Mouse (Mus musculus) cerebellum, adult 2 months (tissue): ENCODE data around the gene Usp10. TPM values are rescaled to one million over a fixed set of nuclear protein-coding genes. Genes with fewer than 3 reads are reported as not detected.
A peak's percentile ranks its signal among the peaks of the same experiment; 100 is the strongest.

ENCODE experiments used
- DNase-seq, 2 experiments: peaks; one replicate each; pipeline ENCODE4 v3.0.0; 2021
- H3K27ac ChIP-seq: fragments of 200-500 bp; 2 replicates; pipeline ENCODE4 v1.5.1; 2012; ENCODE audit warnings: low read length, control low read depth, inconsistent platforms; ENCODE audit not compliant: insufficient read depth
- H3K27me3 ChIP-seq: fragments of 200-500 bp; 2 replicates; pipeline ENCODE4 v1.6.1; 2012; ENCODE audit warnings: inconsistent platforms, mild to moderate bottlenecking, low read length, moderate library complexity; ENCODE audit not compliant: control insufficient read depth, insufficient read depth
- H3K4me1 ChIP-seq: fragments of 200-500 bp; 2 replicates; pipeline ENCODE4 v1.6.1; 2011; ENCODE audit warnings: low read length; ENCODE audit not compliant: control insufficient read depth, insufficient read depth
- H3K4me3 ChIP-seq: fragments of 200-500 bp; replicated peaks from 2 replicates; pipeline ENCODE3; 2011; ENCODE audit warnings: mild to moderate bottlenecking, low read depth, low read length, control low read depth; ENCODE audit not compliant: insufficient read depth
- CTCF ChIP-seq: fragments of 200-500 bp; IDR thresholded peaks from 2 replicates; pipeline ENCODE4 v1.5.1; 2011; ENCODE audit warnings: low read depth, mild to moderate bottlenecking, control low read depth, low read length, moderate library complexity, borderline replicate concordance; ENCODE audit not compliant: insufficient read depth
- POLR2A ChIP-seq: fragments of 200-500 bp; IDR thresholded peaks from 2 replicates; pipeline ENCODE4 v1.6.1; 2011; ENCODE audit warnings: low read length, control low read depth, borderline replicate concordance; ENCODE audit not compliant: insufficient read depth
- WGBS: fragments of 180-500 bp; shearing (Covaris S2); methylation state at CpG from one replicate; pipeline ENCODE4 v1.1.7; 2018; 5-methylcytosine and 5-hydroxymethylcytosine counted together
- polyA plus RNA-seq: library from polyadenylated mRNA; depleted of rRNA; stranded (reverse); fragments of >200 nt; gene quantifications from 2 replicates; pipeline ENCODE4 v1.2.3, GENCODE M21; 2012

The Usp10 gene
- polyA plus RNA-seq, 1 experiment: 110 TPM

GRCm38 (mm10) chr8:119933681-119934080 lies 23.5 kb downstream of the Usp10 start:
- Histone ChIP-seq H3K4me1 (peaks cover 21% of the 10 kb centered on the region), H3K4me3 (no peak overlapping the region), H3K27ac (no peak overlapping the region), H3K27me3 (no peaks in the 10 kb centered on the region)
- TF ChIP-seq POLR2A (no peak), CTCF (no peak)
- WGBS: 91% methylated on average over 4 of the region's 4 CpGs
- no peak for DNase-seq

- no peak for TF ChIP-seq CTCF
- TF ChIP-seq POLR2A: no peak
- H3K27ac ChIP-seq: no peak overlapping the region
- H3K27me3 ChIP-seq: no peaks in the 10 kb centered on the region
- H3K4me3 ChIP-seq: no peak overlapping the region
- peak in 1 of 2 experiments; percentile 44 for DNase-seq
- peaks cover 24% of the 10 kb centered on the region for H3K4me1 ChIP-seq
- WGBS: 25% methylated on average over 6 of the region's 6 CpGs
Observed at GRCm38 (mm10) chr8:119935541-119935940, 25.4 kb downstream of the Usp10 start.

- Histone ChIP-seq H3K4me3 (no peak overlapping the region), H3K27ac (no peak overlapping the region), H3K4me1 (peaks cover 38% of the 10 kb centered on the region), H3K27me3 (no peaks in the 10 kb centered on the region)
- no peak for DNase-seq
- TF ChIP-seq CTCF (no peak), POLR2A (no peak)
- 83% methylated on average over 7 of the region's 7 CpGs for WGBS
Observed at GRCm38 (mm10) chr8:119938481-119938880, 28.3 kb downstream of the Usp10 start.

GRCm38 (mm10) chr8:119939336-119939735 lies 29.2 kb downstream of the Usp10 start:
- H3K27ac ChIP-seq: no peak overlapping the region
- H3K27me3 ChIP-seq: no peaks in the 10 kb centered on the region
- 44% methylated on average over 2 of the region's 2 CpGs for WGBS
- H3K4me3 ChIP-seq: no peak overlapping the region
- no peak for DNase-seq
- TF ChIP-seq POLR2A: no peak
- TF ChIP-seq CTCF: no peak
- peaks cover 41% of the 10 kb centered on the region for H3K4me1 ChIP-seq

- Histone ChIP-seq H3K27me3 (no peaks in the 10 kb centered on the region), H3K27ac (no peak overlapping the region)
- peak; percentile 76 to 82 for DNase-seq
Observed at GRCm38 (mm10) chr8:119941471-119941870, 31.3 kb downstream of the Usp10 start.

GRCm38 (mm10) chr8:119943616-119944015 lies 33.5 kb downstream of the Usp10 start:
- peak; percentile 49 to 64 for DNase-seq
- TF ChIP-seq POLR2A (no peak), CTCF (no peak)
- WGBS: 77% methylated on average over 10 of the region's 10 CpGs
- Histone ChIP-seq H3K4me1 (peaks cover 36% of the 10 kb centered on the region; the same call in 1 of the 2 replicates), H3K27me3 (no peaks in the 10 kb centered on the region), H3K4me3 (no peak overlapping the region), H3K27ac (no peak overlapping the region)

More at GRCm38 (mm10) chr8:119941471-119941870, 31.3 kb downstream of the Usp10 start:
- H3K4me3 ChIP-seq: no peak overlapping the region
- H3K4me1 ChIP-seq: peaks cover 37% of the 10 kb centered on the region; the same call in 1 of the 2 replicates
- 23% methylated on average over 18 of the region's 18 CpGs for WGBS
- no peak; the same call in 1 of the 2 replicates for TF ChIP-seq CTCF
- no peak for TF ChIP-seq POLR2A

- Histone ChIP-seq H3K4me1 (peaks cover 33% of the 10 kb centered on the region; the same call in 1 of the 2 replicates), H3K27me3 (no peaks in the 10 kb centered on the region), H3K4me3 (no peak overlapping the region), H3K27ac (no peak overlapping the region)
- peak; percentile 76 to 86 for DNase-seq
- TF ChIP-seq POLR2A (no peak), CTCF (peak; percentile 98)
- 62% methylated on average over 9 of the region's 9 CpGs for WGBS
Observed at GRCm38 (mm10) chr8:119944096-119944811, 34.1 kb downstream of the Usp10 start.

GRCm38 (mm10) chr8:119946326-119946865 lies 36.2 kb downstream of the Usp10 start:
- Histone ChIP-seq H3K4me1 (peaks cover 25% of the 10 kb centered on the region; the same call in 1 of the 2 replicates), H3K27me3 (no peaks in the 10 kb centered on the region), H3K4me3 (no peak overlapping the region), H3K27ac (no peak overlapping the region)
- no peak for TF ChIP-seq POLR2A
- TF ChIP-seq CTCF: no peak
- DNase-seq: no peak
- WGBS: 62% methylated on average over 8 of the region's 8 CpGs
